ENCODE assay signal across 9 mouse cellular contexts in the genomic region with DNA sequence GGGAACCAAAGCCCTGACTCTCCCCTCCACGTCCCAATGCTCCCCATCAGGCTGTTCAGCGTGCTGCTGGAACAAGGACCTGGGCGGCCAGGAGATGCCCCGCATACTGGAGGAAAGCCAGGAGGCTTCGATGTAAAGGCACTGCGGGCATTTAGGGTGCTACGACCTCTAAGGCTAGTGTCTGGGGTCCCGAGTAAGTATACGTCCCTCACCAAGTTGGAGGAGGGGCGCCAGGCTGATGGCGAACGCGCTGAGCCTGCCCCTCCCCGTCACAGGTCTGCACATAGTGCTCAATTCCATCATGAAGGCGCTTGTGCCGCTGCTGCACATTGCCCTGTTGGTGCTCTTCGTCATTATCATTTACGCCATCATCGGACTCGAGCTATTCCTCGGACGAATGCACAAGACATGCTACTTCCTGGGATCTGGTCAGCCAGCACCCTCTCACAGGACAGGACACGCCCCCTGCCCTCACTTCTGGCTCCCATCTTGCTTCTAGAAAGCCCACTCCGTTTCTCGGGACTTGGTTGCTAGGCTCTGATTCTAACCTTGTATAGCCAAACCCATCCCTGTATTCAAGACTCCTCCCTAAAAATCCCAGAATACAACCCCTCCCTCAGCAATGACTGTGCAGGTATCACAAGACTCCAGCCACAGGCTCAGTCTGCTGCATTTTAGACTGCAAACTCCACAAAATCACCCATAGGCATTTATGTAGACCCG. TPM values are rescaled to one million over a fixed set of nuclear protein-coding genes. Genes with fewer than 3 reads are reported as not detected.
A peak's percentile ranks its signal among the peaks of the same experiment; 100 is the strongest.
DNase-seq lines count a peak whose midpoint lies in the region; ATAC-seq lines count a peak whose summit lies in the region.
"Had no signal": no experiment of that assay in that cellular context is flagged by ENCODE, and none has a peak within 500 bp of the region (broad histone marks: within the 10 kb centered on the region; RNA-seq: fewer than 3 reads in every experiment).

No protein-coding gene starts in this region.

- H3K4me1 ChIP-seq in heart, embryonic 16.5 days (ENCODE audit: control insufficient read depth, insufficient read depth, low read length) = no peaks in the 10 kb centered on the region
- peaks cover 5% of the 10 kb centered on the region; the same call in 1 of the 2 replicates for H3K4me1 ChIP-seq in forebrain, embryonic 10.5 days
- no peaks in the 10 kb centered on the region for H3K4me1 ChIP-seq in limb, embryonic 13.5 days

- H3K4me2 ChIP-seq in heart, embryonic 16.5 days (ENCODE audit: low read depth, low read length) = peak overlapping the region; percentile 67
- H3K4me2 ChIP-seq in limb, embryonic 13.5 days (replicated peaks) = peak overlapping the region; percentile 72

- no peak overlapping the region for H3K27ac ChIP-seq in heart, embryonic 16.5 days (ENCODE audit: low read length)
- H3K27ac ChIP-seq in forebrain, embryonic 10.5 days = no peak overlapping the region
- no peak overlapping the region for H3K27ac ChIP-seq in limb, embryonic 13.5 days

- H3K9me3 ChIP-seq in heart, embryonic 16.5 days (replicated peaks; ENCODE audit: control insufficient read depth, low read length) = no peaks in the 10 kb centered on the region; the same call in 1 of the 2 replicates
- no peaks in the 10 kb centered on the region for H3K9me3 ChIP-seq in forebrain, embryonic 10.5 days
- no peaks in the 10 kb centered on the region for H3K9me3 ChIP-seq in limb, embryonic 13.5 days

- H3K9ac ChIP-seq in heart, embryonic 16.5 days (ENCODE audit: low read length) = no peak overlapping the region
- H3K9ac ChIP-seq in limb, embryonic 13.5 days = peak overlapping the region; percentile 51

- intact Hi-C loops in heart, postnatal 10 days (cut with DNase I) = no loop called here

- no peak for DNase-seq in heart, postnatal 10 days
- peak; percentile 60 for DNase-seq in brain, adult 2 months (ENCODE audit: low read depth, low spot score)
- DNase-seq in forebrain, embryonic 10.5 days (ENCODE audit: extremely low spot score, low spot score) = peak; percentile 16
- peak; percentile 46 for DNase-seq in retina, postnatal 1 day
- DNase-seq in frontal cortex, postnatal 25 days (ENCODE audit: low spot score in 2 of 2) = no peak
- no peak for DNase-seq in urinary bladder, adult 18-20 months (ENCODE audit: low spot score in 2 of 2)

- no peaks in the 10 kb centered on the region; the same call in 1 of the 2 replicates for H3K27me3 ChIP-seq in heart, embryonic 16.5 days (ENCODE audit: control insufficient read depth, insufficient read depth, low read length)
- peaks cover 32% of the 10 kb centered on the region for H3K27me3 ChIP-seq in forebrain, embryonic 10.5 days (ENCODE audit: poor library complexity, severe bottlenecking)
- 0 out of 2 replicates have a peak, but pooled peaks cover 3% of the 10 kb centered on the region for H3K27me3 ChIP-seq in limb, embryonic 13.5 days

- ATAC-seq in heart, embryonic 16.5 days (replicated peaks; ENCODE audit: extremely low read depth, insufficient read depth, low FRiP score) = no peak
- ATAC-seq in limb, embryonic 13.5 days (ENCODE audit: low FRiP score, low read depth) = no peak

- peak overlapping the region; percentile 38 for H3K4me3 ChIP-seq in heart, embryonic 16.5 days (ENCODE audit: low read length)
- H3K4me3 ChIP-seq in forebrain, embryonic 10.5 days = peak overlapping the region; percentile 49
- peak overlapping the region; percentile 43 for H3K4me3 ChIP-seq in limb, embryonic 13.5 days

- H3K36me3 ChIP-seq in heart, embryonic 16.5 days (ENCODE audit: control insufficient read depth, insufficient read depth) = no peaks in the 10 kb centered on the region
- H3K36me3 ChIP-seq in forebrain, embryonic 10.5 days (replicated peaks) = no peaks in the 10 kb centered on the region
- H3K36me3 ChIP-seq in limb, embryonic 13.5 days = no peaks in the 10 kb centered on the region

- 24% methylated on average over 25 of the region's 26 CpGs for WGBS in heart, embryonic 16.5 days
- 22% methylated on average over 26 of the region's 26 CpGs for WGBS in forebrain, embryonic 10.5 days
- 21% methylated on average over 26 of the region's 26 CpGs for WGBS in limb, embryonic 13.5 days

RNA-seq across cellular contexts. Expression of gene Cacna1f, which starts 3.8 kb away (rescaled TPM):
- polyA plus RNA-seq in heart, embryonic 16.5 days (2015; fragmentation: Nextera tagmentation; extraction: Ambion mirVana) = not detected in 2 replicates
- total RNA-seq in heart, postnatal 10 days (2021) = not detected
- 0.02 TPM in 1 of 2 replicates, not detected in the other for polyA plus RNA-seq in forebrain, embryonic 10.5 days (2016; fragmentation: Nextera tagmentation; extraction: Ambion mirVana)
- 0.04 TPM in 1 of 2 replicates, not detected in the other for polyA plus RNA-seq in limb, embryonic 13.5 days (2015; fragmentation: Nextera tagmentation; extraction: Ambion mirVana)
- total RNA-seq: hematopoietic stem cell, adult 5-6 weeks had no signal

RNA-seq across cellular contexts. Expression of gene Ccdc22, which starts 5.4 kb away (rescaled TPM):
- 20.8 and 23.0 TPM in 2 replicates for polyA plus RNA-seq in heart, embryonic 16.5 days (2015; fragmentation: Nextera tagmentation; extraction: Ambion mirVana)
- total RNA-seq in heart, postnatal 10 days (2021) = 10 to 100 TPM; 11.4 to 12.4 TPM
- 35.8 and 38.0 TPM in 2 replicates for polyA plus RNA-seq in forebrain, embryonic 10.5 days (2016; fragmentation: Nextera tagmentation; extraction: Ambion mirVana)
- 27.9 and 29.6 TPM in 2 replicates for polyA plus RNA-seq in limb, embryonic 13.5 days (2015; fragmentation: Nextera tagmentation; extraction: Ambion mirVana)

RNA-seq across cellular contexts. Expression of gene Syp, which starts 27.6 kb away (rescaled TPM):
- 0.95 and 1.4 TPM in 2 replicates for polyA plus RNA-seq in heart, embryonic 16.5 days (2015; fragmentation: Nextera tagmentation; extraction: Ambion mirVana)
- total RNA-seq in heart, postnatal 10 days (2021) = 1 to 10 TPM in 1 of 2 experiments, under 1 TPM in 1; 0.57 to 1.9 TPM
- 9.2 and 11.6 TPM in 2 replicates for polyA plus RNA-seq in forebrain, embryonic 10.5 days (2016; fragmentation: Nextera tagmentation; extraction: Ambion mirVana)
- 0.93 and 1.4 TPM in 2 replicates for polyA plus RNA-seq in limb, embryonic 13.5 days (2015; fragmentation: Nextera tagmentation; extraction: Ambion mirVana)

RNA-seq across cellular contexts. Expression of gene Ppp1r3f, which starts 36.6 kb away (rescaled TPM):
- 1.2 and 1.8 TPM in 2 replicates for polyA plus RNA-seq in heart, embryonic 16.5 days (2015; fragmentation: Nextera tagmentation; extraction: Ambion mirVana)
- 1 to 10 TPM; 1.9 to 2.1 TPM for total RNA-seq in heart, postnatal 10 days (2021)
- polyA plus RNA-seq in forebrain, embryonic 10.5 days (2016; fragmentation: Nextera tagmentation; extraction: Ambion mirVana) = 1.3 and 1.6 TPM in 2 replicates
- polyA plus RNA-seq in limb, embryonic 13.5 days (2015; fragmentation: Nextera tagmentation; extraction: Ambion mirVana) = 1.6 and 2.3 TPM in 2 replicates

RNA-seq across cellular contexts. Expression of gene Foxp3, which starts 37.3 kb away (rescaled TPM):
- 0.06 and 0.12 TPM in 2 replicates for polyA plus RNA-seq in heart, embryonic 16.5 days (2015; fragmentation: Nextera tagmentation; extraction: Ambion mirVana)
- total RNA-seq in heart, postnatal 10 days (2021) = under 1 TPM; 0.25 to 0.45 TPM
- polyA plus RNA-seq in forebrain, embryonic 10.5 days (2016; fragmentation: Nextera tagmentation; extraction: Ambion mirVana) = 0.09 TPM in 2 replicates
- polyA plus RNA-seq in limb, embryonic 13.5 days (2015; fragmentation: Nextera tagmentation; extraction: Ambion mirVana) = 0.08 and 0.09 TPM in 2 replicates

Comparison
In these comparisons a context has a peak if more than half of its experiments do, and no peak if none do; other contexts are left out.
1. DNase-seq: peak in brain, adult 2 months (single experiment), forebrain, embryonic 10.5 days (single experiment) and retina, postnatal 1 day (single experiment); none in heart, postnatal 10 days (0 of 2), frontal cortex, postnatal 25 days (0 of 2) and urinary bladder, adult 18-20 months (0 of 2).
2. Peak in every context shown above with its lines, with median percentiles within 50 percentile points of each other: H3K4me3 ChIP-seq.